Mouse (Mus musculus): Measurements from ENCODE around the gene Abtb1.
A peak's percentile ranks its signal among the peaks of the same experiment; 100 is the strongest.

The Abtb1 gene

DNA sequence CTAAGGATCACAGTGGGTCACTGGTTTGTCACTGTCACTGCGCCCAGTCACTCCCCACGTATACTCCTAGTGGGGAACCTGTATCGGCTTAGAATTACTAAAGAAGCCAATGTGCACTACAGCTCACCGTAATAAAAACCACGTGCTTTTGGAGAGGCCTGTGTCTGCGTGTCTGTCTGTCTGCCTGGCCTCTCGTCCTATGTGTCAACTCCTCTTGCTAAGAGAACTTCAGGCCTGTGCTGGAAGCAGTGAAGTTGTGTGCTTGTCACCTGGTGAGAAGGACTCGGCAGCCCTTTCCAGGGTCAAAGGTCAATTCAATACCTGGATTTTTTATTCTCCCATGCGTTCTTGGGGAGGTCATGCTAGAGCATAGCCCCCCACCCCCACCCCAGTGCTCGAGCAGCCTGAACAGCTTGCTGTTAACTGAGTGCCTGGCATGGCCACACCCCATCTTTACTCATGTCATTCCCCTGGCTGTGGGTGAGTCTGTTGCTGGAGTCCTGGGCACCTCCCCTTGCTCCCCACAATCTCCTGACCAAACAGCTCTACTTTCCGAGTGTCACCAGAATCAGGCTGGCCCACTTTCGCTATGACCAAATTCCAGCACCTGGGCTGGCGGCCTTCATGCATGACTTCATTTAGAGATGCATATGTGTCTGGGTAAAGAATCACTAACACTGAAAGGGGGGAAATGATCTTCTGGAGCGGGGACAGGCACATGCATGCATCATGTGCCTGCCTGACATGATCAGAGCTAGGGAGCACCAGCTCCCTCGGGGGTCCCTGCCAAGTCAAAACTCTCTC lies 13.4 kb downstream of the Abtb1 start:
- no peak for DNase-seq (ENCODE audit: low read depth)

DNA sequence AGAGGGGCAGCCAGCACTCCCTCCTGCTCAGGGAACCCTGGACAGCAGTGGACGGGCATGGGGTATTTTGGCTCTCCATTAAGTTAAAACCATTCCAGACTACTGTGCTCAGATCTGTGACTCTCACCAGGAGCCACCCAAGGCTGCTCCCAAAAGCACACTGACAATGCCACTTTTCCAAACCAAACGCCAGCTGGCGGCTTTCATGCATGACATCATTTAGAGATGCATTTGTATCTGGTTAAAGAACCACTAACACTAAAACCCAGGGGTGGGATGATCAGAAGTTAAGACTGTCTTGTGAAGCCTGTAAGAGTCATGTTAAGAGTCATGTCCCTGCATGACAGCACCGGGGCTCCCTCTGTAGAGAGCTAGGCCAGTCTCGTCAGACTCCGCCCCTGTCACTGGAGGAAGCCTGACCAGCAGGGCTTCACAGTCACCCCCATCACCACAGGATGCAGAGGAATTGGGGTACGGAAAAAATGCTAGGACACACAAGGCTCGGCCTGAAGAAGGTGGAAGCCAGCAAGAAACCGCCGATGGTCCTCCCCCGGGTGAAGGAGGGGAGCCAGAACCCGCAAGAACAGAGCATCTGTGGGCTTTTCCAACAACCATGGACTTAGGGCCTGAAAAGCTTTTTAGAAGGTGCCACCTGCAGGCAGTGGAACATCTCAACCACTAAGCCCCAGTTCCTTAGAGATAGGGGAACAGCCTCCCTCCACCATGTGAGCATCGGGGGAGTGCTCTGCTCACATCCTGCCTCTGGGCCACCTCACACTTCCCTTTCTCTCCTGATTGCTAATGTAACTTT lies 14.2 kb downstream of the Abtb1 start:
- no peak for DNase-seq (ENCODE audit: low read depth)

DNA sequence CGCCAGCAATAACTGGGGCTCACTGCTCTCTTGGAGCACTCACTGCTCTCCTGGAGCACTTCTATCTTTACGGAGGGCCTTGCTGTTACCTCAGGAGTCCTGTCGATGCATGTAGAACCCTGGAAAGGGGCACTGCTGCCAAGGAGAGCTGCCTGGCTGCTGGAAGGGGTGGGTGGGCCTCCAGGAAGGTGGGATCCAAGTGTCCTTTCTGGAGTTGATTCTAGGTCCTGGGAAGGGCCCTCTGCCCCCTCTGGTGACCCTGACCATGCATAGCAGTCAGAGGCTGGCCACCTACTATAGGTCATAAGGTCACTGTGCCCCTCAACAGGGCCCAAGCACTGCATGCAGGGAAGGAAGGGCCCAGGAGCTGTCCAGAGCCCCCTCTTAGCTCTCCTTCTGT lies 14.8 kb downstream of the Abtb1 start:
- no peak for DNase-seq (ENCODE audit: low read depth)

DNA sequence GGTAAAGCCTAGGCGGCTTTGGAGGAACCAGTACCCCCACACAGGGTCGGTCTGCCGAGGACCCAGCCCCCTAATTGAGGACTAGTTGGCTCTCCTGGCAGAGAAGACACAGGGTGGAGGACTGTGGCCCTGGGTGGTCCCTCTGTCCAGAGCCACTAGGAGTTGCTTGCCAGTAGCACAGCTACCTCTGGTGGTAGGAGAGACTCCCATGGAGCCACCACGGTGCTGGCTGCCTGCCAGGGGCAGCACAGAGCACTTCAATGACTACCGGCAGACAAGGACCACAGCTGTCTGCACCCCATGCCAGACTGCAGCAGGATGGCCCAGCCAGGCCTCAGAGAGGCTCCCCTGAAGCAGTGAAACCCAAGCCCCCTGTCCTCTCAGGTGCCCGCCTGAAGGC lies 15.2 kb downstream of the Abtb1 start:
- DNase-seq (ENCODE audit: low read depth) = no peak

DNA sequence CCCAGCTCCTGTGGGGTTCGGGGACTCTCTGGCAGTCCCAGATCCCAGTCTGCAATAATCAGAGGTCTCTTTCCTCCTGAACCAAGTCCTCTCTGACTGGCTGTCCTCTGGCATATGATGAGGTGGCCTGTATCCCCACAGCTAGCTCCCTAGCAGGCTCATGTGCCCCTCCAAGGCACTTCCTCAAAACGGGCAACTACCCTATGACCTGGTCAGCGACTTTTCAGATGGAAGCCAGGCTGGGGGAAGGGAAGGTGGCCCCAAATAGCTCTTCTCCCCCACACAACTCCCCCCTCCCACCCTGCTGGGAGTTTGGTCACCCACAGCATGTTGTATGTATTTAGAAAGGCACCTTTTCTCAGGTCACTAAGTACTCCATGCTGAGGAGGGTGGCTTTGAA lies 15.7 kb downstream of the Abtb1 start:
- DNase-seq (ENCODE audit: low read depth) = no peak

DNA sequence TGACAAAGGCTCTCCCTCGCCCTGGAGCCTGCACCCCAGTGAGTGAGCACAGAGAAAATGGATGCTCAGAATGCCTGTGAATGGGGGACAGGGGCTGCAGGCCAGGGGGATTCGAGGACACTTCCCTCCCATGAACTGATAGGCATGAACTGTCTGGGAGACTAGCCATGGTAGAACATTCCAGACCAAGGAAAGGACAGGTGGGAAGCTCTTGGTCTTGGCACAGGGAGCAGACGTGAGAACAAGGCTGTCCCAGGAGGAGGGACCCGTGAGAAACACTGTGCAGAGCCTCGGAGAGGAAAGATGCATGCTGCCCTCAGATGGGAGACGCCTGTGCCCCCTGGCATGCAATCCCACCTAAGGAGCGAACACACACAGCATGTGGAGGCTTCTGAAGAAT lies 17.6 kb downstream of the Abtb1 start:
- DNase-seq (ENCODE audit: low read depth) = no peak

DNA sequence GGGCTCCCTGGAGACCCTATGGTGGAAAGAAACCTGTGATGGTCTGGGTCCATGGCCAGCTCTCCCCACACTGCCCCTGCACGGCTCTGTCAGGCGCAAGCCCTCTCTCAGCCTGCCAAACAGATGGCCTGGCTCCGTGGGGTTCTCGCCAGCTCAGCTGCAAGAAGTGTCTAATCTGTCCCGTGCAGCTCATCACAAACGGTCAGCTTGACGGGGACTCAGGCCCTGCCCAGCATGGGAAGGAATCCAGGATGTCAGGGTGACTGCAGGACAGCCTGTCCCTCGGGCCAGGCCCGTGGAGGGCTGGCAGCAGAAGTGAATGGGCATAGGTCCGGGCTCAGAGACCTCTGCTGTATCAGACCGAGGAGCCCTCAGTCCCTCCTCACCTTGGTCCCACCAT lies 19.9 kb downstream of the Abtb1 start:
- no peak for DNase-seq (ENCODE audit: low read depth)

DNA sequence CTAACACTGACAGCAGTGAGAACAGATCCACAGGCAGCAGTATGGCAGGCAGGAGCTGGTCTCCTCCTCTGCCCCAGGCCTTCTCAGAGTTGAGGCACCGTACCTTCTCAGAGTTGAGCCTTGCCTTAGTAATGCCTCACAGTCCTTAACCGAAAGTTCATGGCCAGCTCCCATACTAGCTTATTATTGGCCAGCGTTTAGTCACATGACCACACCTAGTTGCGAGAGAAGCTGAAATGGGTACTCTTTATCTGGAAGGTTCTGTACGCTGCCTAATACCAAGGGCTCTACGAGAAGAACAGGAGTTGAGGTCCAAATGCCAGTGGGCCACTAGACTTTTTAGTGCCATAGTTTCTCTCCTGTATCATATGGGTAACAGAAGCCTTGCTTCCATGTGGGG lies 20.5 kb downstream of the Abtb1 start:
- no peak for DNase-seq (ENCODE audit: low read depth)

DNA sequence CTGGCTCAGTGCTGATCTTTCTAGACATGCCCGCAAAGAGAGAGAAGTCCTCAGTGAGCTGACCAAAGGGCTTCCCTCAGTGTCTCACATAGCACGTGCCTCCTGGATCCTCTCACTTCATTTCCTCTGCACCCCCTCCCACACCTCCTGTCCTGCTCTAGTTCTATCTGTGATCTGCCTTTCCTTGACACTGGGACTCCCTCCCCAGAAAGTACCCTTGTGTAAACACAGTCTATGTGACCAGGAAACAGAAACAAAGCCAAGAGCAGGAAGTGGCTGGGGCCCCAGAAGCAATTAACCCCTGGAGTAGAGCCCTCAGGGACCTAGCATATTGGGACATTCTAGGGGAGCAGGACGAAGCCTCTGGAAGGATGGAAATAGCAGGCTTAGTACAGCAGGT lies 20.9 kb downstream of the Abtb1 start:
- DNase-seq (ENCODE audit: low read depth) = no peak

DNA sequence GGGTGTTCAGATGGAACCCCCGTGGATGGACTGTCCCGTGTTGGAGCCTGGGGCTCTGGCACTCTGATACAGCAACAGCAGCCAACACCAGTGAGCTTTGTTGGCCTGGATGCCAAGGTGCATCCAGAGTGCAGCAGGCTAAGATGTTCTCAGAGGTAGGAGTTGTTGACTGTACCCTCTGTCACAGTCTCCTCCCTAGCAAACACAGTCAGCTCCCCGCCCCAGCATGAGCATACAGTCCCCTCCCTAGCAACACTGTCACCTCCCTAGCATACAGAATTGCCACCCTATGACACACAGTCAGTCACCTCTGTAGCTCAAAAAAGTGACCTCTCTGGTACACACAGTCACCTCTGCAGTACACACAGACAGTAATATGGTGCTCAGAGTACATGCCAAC lies 24.9 kb downstream of the Abtb1 start:
- DNase-seq (ENCODE audit: low read depth) = no peak

DNA sequence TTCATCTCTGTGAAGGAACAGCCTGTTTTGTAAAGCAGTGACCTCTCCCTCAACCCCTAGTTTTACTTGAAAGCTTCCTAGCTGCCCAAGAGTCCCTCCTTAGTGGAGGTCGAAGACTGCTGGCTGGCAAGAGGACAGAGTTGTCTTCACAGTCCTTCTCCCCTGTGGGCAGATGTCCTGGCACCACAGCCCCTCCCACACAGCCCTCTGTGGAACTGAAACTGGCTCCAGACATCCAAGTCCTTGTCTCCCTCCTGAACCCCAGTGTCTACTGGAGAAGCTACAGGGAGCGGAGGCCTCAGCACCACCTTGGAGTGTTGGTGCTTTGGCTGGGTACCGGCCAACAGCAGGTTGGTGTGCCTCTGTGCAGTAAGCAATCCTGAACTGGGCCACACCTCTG lies 26.3 kb downstream of the Abtb1 start:
- no peak for DNase-seq (ENCODE audit: low read depth)

DNA sequence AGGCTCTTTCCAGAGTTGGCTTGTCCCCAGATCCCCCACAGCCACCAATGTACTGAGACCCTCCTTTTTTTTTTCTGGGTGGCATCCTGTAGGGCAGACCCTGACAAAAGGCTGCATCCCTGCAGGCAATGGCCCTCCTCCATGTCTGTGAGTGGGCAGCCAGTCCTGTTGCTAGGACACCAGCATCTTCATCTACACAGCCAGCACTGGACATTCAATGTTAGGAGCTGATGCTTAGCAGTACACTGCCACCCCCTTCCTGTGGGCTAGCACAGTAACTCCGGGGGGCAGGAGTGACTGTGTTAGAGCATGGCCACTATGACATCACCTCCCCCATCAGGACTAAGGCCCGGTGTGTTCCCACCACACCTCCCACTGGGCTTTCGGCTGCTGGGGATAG lies 26.7 kb downstream of the Abtb1 start:
- DNase-seq (ENCODE audit: low read depth) = no peak

DNA sequence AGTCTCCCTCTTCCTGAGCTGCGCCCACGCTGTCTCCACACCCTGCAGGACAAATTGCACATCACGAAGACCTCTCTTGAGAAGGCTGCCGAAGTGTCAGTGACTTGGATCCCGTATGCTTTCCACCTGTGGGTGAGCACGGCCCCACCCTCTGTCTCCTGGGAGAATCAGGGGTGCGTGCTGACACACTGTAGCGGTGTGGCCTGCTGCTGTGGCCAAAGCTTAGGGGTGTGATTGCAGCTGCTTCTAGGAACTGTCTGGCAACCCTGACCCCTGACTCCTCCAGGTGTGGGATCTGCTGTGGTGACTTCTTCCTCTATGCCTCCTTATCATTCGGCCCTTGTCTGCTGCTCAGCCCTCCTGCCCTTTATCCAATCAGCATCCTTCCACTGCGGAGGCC lies 28.0 kb downstream of the Abtb1 start:
- DNase-seq (ENCODE audit: low read depth) = no peak

DNA sequence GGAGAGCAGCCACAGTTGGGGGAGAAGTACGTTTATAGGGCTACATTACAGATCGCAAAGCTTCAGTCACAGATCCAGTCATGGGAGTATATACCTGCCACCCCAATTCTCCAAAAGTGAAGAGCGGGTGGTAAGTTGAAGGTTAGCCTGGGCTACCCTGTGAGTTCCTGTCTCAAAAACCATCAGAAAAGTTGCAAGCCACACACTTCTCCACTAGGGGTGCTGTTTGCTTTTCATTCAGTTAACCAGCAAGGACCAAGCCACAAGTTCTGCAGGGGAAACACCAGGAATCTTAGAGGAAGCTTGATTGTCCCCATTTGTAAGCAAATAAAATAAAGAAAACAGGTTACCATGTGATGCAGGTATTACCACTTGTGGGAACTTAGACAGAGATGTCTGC lies 28.9 kb downstream of the Abtb1 start:
- DNase-seq (ENCODE audit: low read depth) = peak; percentile 63

DNA sequence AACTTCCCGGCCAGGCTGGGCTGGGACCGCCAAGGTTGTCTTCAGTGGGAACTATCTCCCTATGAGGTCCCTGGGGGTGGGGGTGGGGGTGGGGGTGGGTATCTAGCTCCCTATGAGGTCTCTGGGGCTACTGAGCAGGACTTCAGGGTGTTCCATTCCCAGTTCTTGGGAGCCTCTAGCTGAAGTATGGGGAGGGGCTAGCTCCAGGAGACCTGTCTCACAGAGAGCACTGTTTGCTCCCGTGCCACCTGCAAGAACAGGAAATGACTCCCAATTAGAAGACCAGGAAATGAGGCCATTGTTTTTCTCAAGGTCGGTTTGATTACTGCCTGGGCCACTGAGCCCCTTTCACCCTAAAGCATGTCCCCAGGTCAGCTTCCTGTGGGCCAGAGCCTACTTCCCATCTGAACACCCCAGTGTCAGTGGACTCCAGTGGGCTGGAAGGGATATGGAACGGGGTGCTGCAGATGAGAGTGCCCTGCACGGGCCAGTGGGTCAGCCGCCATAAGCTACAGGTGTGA lies 29.8 kb downstream of the Abtb1 start:
- no peak for DNase-seq (ENCODE audit: low read depth)

DNA sequence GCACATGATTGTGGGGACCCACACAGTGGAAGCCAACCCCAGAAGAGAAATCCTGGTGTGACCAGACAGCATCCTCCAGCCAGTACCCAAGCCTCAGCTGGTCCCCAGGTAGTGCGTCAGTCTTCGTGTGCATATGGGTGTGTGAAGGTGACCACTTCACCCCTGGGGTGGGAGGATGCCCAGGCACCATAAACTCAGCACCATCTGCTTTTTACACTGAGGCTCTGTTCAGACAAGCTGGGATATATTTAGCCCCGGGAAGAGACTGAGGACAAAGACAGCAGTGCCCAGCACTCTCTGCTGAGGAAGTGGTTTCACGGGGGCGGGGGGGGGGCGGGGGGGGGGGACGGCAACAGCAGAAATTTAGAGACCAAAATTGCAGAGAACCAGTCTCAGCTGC lies 30.4 kb downstream of the Abtb1 start:
- no peak for DNase-seq (ENCODE audit: low read depth)

DNA sequence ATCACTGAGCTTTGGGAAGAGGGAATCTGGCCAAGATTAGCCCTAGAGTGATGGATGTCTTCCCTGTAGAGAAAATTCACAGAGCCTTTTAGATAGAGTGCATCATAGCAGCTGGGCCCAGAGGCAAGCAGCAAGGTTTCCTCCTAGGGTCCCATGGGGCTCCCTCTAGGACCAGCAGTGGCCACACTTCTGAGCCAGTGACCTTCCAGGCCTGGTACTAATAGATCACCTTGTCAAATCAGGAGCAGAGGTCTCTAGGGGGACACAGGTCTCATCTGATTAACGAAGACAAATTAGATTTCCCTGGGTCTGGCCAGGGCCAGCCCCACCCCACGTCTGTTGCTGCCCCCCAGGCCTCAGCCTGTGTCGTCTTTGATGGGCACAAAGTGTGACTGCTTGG lies 31.5 kb downstream of the Abtb1 start:
- no peak for DNase-seq (ENCODE audit: low read depth)

DNA sequence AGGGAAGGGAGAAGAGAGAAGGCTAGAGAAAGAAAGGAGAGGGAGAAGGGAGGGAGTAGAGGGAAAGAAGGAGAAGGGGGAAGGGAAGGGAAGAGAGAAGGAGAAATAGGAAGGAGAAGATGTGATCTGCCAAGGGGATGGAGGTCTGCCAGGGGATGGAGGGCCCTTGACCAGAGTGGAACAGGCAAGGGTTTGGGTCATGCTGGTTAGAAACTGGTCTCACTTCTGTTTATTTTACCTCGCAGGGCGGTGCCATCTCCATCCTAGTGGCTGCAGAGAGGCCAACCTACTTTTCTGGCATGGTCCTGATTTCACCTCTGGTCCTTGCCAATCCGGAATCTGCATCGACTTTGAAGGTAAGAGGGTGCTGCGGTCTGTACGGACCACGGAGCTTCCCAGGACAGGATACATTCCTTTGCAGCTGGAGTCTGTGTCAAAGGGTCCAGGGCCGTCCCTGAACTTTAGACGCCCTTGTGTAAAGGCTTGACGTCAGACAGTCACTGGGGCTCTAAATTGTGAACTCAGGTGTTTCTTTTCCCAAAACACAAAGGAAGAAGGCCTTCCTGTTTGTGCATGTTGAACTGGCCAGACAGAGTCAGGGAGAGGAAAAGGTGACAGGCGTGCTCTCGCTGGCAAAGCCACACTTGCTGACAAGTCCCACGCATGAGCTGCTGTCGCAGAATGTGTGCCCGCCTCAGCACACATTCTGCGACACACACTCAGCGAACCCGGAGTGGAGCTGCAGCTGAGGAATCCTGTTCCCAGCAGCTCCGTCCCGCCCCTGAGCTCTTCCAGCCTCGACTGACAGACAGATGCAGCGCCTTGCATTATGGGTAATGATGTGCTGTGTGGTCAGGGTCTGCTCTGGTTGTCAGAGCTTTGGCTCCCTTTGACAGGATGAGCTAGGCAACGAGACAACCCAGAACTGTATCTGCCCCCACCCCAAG lies 32.4 kb downstream of the Abtb1 start:
- DNase-seq (ENCODE audit: low read depth) = no peak

DNA sequence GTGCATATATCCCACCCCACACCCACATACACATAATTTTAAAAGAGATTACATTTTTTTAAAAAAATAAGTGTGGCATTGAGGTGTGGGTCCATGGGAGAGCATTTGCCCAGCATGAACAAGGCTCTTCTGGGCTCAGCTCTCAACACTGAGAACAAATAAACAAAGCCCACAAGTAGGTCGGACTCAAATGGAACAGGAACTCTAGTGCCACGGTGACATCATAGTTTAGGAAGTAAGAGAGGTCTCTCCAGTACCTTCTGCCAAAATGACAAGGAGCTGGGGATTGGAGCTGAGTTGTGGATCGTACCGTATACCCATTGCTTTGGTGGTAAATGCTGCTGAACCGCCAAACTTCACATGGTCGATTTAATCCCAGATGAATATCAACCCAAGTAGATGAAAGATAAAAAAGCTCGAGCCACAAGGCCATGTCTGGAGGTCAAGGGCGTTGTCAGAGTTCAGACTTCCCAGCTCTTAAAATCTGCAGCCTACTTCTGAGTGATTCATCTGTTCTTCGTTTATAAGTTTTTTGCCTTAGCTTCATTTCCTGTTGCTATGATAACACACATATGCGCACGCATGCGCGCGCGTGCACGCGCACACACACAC lies 36.7 kb downstream of the Abtb1 start:
- DNase-seq (ENCODE audit: low read depth) = no peak

DNA sequence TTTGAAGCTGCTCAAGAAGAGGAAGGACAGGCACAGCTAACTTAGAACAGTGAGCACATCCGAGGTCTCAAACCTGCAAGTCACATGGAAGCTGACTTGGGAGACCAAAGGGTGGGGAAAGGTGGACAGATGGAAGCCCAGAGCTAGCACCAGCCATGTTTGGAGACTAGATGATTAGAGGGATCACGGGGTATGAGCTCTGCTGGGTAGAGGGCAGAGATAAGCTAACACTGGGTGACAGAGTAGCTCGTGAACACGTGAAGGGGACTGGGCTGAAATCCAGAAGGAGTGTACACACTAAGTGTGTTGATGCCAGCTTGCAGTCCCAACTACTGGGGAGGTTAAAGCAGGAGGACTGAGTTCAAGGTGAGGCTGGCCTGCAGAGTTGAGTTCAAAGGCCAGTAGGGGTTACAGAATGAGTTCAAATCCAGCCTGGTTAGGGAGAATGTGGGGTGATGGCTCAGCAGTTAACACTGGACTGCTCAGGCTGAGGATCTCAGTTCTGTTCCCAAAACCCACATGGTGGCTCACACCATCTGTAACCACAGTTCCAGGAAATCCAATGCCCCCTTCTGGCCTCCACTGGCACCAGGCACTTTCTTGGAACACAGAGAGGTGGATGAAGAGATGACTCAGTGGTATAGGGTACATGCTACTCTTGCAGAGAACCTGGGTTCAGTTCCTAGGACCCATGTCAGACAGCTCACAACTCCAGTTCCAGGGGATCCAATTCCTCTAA lies 37.7 kb downstream of the Abtb1 start:
- DNase-seq (ENCODE audit: low read depth) = no peak

DNA sequence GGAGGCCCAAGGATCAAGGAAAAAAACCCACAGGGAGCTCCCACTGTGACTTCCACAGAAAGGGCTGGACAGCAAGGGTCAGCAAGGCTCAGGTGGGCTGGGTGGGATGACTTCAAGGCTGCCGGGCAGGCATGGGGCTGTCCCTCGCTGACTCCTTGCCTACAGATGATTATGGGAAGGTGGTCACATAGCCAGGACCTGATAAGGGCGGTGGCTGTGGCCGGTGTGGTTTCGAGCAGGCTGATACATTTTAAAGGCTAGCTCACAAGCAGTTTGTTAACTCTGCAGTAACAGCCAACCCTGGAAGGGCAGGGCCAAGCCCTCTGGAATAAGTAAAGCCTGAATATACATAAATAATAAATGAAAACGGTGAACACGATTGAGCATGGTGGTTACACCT lies 38.7 kb downstream of the Abtb1 start:
- DNase-seq (ENCODE audit: low read depth) = no peak

Measured in c-Kit-positive CD71-negative TER-119-negative erythroid progenitor cells, embryonic 14.5 days (primary cell).